Mouse (Mus musculus): ENCODE measurements at regions not wholly inside any gene's neighbourhood (a gene's known extent, or its start where the extent isn't known, plus 50 kb on each side); places are given as distances from the start of the nearest gene placed in this dataset.

DNA sequence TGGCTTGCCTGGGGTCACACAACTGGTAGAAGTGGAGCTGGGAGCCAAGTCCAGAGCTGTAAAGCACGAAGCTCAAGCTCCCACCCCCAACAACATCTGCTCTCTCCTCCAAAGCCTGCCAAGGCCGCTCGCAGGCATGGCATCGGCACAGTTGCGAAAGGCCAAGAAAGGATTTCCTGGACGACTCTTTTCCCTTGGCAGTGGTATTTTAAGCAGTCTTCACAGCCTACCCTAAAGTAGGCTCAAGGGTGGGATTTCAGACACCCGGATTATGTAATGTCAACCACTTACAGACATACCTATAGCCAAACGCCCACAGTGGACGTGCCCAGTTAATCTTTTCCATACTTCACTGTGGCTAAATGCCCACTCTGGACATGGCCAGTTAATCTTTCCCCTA lies 162.6 kb downstream of the Inhbb start:
- in situ Hi-C loops (cut with MboI, MseI) = no loop called here

GRCm38 (mm10) chr1:119256769-119257168 lies 165.3 kb downstream of the Inhbb start:
- in situ Hi-C loops (cut with MboI, MseI) = no loop called here

- in situ Hi-C loops (cut with MboI, MseI) = no loop called here
Observed at GRCm38 (mm10) chr1:119256097-119256473, 166.0 kb downstream of the Inhbb start.

DNA sequence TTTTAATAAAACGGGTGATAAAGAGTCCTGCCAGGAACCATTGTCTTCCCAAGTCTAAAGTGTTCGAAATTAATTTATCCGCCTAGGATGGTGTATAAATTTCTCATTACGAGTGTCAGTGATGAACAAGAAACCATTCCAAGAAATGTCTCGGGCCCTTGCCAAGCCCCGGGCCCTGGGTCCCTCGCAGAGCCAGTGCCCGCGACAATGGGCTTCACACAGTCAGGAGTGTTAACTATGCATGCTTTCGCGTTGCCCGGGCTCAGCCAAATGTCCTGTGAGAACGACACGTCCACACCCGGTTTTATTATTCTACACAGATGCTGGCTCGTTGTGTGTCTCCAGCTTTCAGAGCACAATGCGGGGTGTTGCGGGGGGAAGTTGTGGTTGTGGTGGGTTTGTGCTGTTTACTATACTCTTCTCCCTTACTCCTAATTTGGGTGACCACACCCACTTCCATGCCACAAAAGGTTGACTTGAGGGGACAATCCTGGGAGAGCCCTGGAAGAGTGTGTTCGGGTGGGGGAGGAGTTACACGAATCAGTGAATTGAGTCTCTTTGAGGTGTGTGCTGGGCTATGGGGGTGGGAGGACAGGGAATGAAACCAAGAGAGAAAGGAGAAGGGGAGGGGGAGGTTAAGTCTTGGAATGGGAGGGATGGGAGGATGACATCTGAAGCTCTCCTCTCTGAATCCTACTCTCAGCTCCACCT lies 166.5 kb downstream of the Inhbb start:
- in situ Hi-C loops (cut with MboI, MseI) = no loop called here

- in situ Hi-C loops (cut with MboI, MseI) = no loop called here
Observed at GRCm38 (mm10) chr1:119254928-119255327, 167.1 kb downstream of the Inhbb start.

GRCm38 (mm10) chr1:119253371-119253851 lies 168.6 kb downstream of the Inhbb start:
- in situ Hi-C loops (cut with MboI, MseI) = no loop called here

DNA sequence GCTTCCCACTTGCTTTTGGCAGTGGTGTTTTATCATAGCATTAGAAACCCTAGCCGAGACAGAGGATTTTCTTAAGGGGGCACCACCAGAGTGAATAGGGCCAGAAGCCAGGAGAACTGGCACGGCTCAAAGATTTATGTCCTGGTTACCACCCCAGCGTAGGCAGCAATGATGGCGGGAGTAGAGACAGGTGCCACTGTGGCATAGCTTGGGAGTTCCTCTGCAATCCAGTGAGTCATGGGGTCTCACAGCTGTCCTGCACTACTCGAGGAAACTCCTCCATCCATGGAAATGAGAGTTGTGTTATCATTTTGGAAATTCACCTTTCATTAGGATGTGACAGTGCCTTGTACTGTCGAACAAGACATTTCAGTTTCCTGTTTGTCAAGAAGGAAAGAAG lies 169.6 kb downstream of the Inhbb start:
- in situ Hi-C loops (cut with MboI, MseI) = no loop called here

GRCm38 (mm10) chr1:119251741-119252140 lies 170.3 kb downstream of the Inhbb start:
- in situ Hi-C loops (cut with MboI, MseI) = no loop called here

- in situ Hi-C loops (cut with MboI, MseI) = no loop called here
Observed at GRCm38 (mm10) chr1:119248776-119249495, 173.1 kb downstream of the Inhbb start.

GRCm38 (mm10) chr1:119247117-119247516 lies 174.9 kb downstream of the Inhbb start:
- in situ Hi-C loops (cut with MboI, MseI) = no loop called here

- in situ Hi-C loops (cut with MboI, MseI) = no loop called here
Observed at GRCm38 (mm10) chr1:119238463-119238862, 183.6 kb downstream of the Inhbb start.

DNA sequence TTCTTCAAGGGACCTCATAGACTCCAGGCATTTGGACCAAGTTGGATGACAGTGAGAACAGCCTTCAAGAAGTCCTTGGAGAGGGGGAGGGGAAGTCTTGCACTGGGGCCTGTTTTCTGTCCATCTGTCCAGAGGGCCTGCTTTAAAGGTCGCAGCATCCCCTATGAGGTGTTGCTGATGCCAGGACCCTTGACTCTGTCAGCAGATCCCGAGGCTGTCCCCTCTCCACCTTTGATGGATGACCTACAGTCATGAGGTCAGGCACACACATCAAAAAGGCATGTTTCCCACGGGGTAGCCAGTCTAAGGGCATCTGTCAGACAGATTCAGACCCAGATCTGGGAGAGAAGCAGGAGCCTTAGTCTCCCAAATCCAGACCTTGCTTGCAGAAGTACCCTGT lies 183.4 kb upstream of the Gli2 start:
- in situ Hi-C loops (cut with MboI, MseI) = no loop called here

GRCm38 (mm10) chr1:119234449-119234848 lies 181.0 kb upstream of the Gli2 start:
- in situ Hi-C loops (cut with MboI, MseI) = no loop called here

DNA sequence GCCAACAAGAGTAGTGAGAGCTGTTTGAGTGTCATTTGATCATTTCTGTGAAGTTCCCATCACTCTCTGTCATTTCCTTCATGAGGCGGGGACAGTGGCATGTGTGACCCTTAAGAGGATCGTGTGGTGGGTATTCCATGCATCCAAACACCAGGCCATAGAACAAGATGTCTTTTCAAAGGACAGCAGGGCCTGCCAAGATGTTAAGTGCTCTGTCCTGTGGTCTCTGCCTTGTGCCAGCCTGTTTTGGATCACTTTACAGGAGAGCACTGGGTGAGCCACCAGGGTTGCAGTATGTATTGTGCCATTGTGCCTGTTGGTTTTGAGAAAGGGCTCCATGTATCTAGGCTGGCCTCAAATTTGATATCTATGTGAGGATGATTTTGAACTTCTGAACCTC lies 173.6 kb upstream of the Gli2 start:
- in situ Hi-C loops (cut with MboI, MseI) = no loop called here

- in situ Hi-C loops (cut with MboI, MseI) = no loop called here
Observed at GRCm38 (mm10) chr1:119223876-119224275, 170.5 kb upstream of the Gli2 start.

DNA sequence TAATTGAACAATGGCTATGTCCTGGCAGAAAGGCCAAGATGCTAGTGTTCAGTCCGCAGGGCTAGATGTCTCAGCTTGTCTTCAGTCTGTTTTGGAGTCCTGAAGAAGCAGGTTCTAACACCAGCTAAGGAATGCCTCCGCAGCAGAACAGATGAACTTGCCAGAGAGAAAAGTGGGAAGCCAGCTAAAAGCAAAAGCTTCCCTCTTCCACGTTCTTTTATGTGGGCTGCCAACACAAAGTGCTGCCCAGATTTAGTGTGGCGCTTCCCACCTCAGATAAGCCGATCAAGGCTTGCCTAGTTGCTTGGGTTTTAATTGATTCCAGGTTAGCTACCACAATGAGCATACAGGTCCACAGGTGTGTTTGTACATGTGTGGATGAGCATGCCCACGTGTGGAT lies 168.5 kb upstream of the Gli2 start:
- in situ Hi-C loops (cut with MboI, MseI) = no loop called here

DNA sequence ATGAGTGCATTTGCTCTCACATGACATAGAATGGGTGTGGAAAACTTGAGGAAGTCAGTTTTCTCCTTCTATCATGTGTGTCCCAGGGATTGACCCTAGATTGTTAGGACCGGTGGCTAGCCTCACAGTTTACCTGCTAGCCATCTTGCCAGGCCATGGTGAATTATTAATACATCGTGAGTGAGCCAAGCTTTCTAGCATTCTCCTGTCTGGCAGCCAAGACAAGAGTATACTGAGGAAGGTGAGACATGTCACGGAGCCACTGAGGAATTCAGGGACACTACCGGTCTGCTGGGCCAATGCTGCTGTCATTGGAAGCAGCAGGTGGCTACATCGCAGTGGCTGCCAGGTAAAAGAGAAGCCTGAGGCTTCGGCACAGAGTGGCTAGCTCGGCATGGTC lies 167.6 kb upstream of the Gli2 start:
- in situ Hi-C loops (cut with MboI, MseI) = no loop called here

GRCm38 (mm10) chr1:119219817-119220216 lies 166.4 kb upstream of the Gli2 start:
- in situ Hi-C loops (cut with MboI, MseI) = no loop called here

- in situ Hi-C loops (cut with MboI, MseI) = no loop called here
Observed at GRCm38 (mm10) chr1:119217387-119217786, 164.0 kb upstream of the Gli2 start.

DNA sequence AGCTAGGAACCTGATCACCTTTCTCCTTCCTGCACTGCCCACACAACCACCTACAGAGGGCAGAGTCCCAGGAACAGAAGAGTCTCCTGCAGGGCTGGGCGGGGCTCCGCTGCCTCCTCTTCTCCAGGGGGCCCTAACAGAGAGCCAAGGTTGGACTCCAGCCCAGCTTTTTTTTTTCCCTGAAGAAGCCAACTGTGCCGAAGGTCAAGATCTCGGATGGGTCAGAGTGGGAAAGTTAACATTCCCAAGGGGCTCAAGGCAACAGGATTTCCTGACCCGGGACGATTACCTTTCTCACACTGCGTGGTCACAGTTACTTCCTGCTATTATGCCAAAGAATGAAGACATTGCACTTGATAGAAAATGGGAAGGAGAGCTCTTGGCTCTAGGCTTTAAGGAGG lies 156.2 kb upstream of the Gli2 start:
- in situ Hi-C loops (cut with MboI, MseI) = no loop called here

DNA sequence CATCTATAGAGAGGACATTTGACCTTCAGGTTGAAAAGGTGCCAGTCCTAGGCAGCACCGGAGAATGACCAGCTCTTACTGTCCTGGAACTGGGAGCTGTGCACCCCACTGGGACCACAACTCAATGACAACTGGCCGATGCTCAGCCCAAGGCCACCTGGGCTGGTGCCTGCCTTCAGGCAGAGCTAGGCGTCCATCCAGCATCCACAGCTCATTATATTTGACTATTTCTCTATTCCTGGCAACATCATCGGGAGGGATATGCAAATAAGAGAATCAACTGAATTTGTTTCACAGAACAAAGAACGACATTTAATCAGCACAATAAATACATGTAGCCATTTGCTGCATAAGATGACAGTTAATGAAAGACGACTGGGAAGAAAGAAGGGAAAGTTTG lies 149.0 kb upstream of the Gli2 start:
- in situ Hi-C loops (cut with MboI, MseI) = no loop called here

DNA sequence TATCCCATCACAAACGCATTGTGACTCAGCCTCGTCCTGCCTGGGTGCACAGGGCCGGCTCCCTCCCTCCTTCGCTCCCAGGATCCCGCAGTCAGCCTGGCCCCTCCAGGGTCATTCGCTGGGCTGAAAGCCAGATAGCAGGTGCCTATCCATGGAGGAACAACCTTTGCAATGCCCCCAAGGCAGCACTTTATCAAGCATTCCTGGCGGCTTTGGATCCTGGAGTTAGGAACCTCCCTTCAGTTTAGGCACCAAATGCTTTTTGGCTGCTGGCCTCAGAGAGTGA lies 143.9 kb upstream of the Gli2 start:
- in situ Hi-C loops (cut with MboI, MseI) = no loop called here

GRCm38 (mm10) chr1:119196674-119197414 lies 143.4 kb upstream of the Gli2 start:
- in situ Hi-C loops (cut with MboI, MseI) = no loop called here
